Mouse (Mus musculus) forebrain, embryonic 14.5 days (tissue): ENCODE results near the gene Lims1. TPM values are rescaled to one million over a fixed set of nuclear protein-coding genes. Genes with fewer than 3 reads are reported as not detected.
A peak's percentile ranks its signal among the peaks of the same experiment; 100 is the strongest.

ENCODE experiments used
- ATAC-seq: fragments of 200-750 bp; cut with Nextera tagmentation; 2 replicates; pipeline ENCODE4 v1.8.0; 2017; ENCODE audit warnings: mild to moderate bottlenecking, moderate library complexity
- DNase-seq: peaks from one replicate; pipeline ENCODE4 v3.0.0-alpha.2; 2015; ENCODE audit warnings: low spot score
- H3K27ac ChIP-seq: fragments of 300-500 bp; sonication (generic); 2 replicates; pipeline ENCODE4 v1.5.1; 2014; ENCODE audit warnings: low read depth, mild to moderate bottlenecking, control low read depth, low read length, moderate library complexity
- H3K27me3 ChIP-seq: fragments of 300-500 bp; sonication (generic); replicated peaks from 2 replicates; pipeline ENCODE4 v1.6.1; 2014; ENCODE audit warnings: low read length, control low read depth, mixed read lengths; ENCODE audit not compliant: control insufficient read depth, insufficient read depth
- H3K36me3 ChIP-seq: fragments of 300-500 bp; sonication (generic); 2 replicates; pipeline ENCODE4 v1.6.1; 2014; ENCODE audit warnings: low read length, control low read depth; ENCODE audit not compliant: control insufficient read depth, insufficient read depth
- H3K4me1 ChIP-seq: fragments of 300-500 bp; sonication (generic); 2 replicates; pipeline ENCODE4 v1.6.1; 2014; ENCODE audit warnings: antibody characterized with exemption, low read length, control low read depth; ENCODE audit not compliant: control insufficient read depth, insufficient read depth
- H3K4me2 ChIP-seq: fragments of 300-500 bp; sonication (generic); 2 replicates; pipeline ENCODE4 v1.6.1; 2014; ENCODE audit warnings: mild to moderate bottlenecking, control low read depth, low read length
- H3K4me3 ChIP-seq: fragments of 300-500 bp; sonication (generic); 2 replicates; pipeline ENCODE4 v1.5.1; 2014; ENCODE audit warnings: low read depth, low read length, control low read depth
- H3K9ac ChIP-seq: fragments of 300-500 bp; sonication (generic); 2 replicates; pipeline ENCODE4 v1.6.1; 2014; ENCODE audit warnings: mild to moderate bottlenecking, low read length, control low read depth, moderate library complexity
- H3K9me3 ChIP-seq: fragments of 300-500 bp; sonication (generic); replicated peaks from 2 replicates; pipeline ENCODE4 v1.6.1; 2016; ENCODE audit warnings: low read length, control low read depth, mixed read lengths; ENCODE audit not compliant: control insufficient read depth
- WGBS: fragments of 180-500 bp; shearing (Covaris S2); extraction: QIAGEN DNeasy Blood & Tissue Kit; methylation state at CpG from one replicate; pipeline ENCODE4 v1.1.7; 2014; 5-methylcytosine and 5-hydroxymethylcytosine counted together
- polyA plus RNA-seq: library from polyadenylated mRNA; unstranded; fragments of >200 nt; fragmentation: Nextera tagmentation; extraction: Ambion mirVana; gene quantifications from 2 replicates; pipeline ENCODE4 v1.2.1, GENCODE M21; 2014

Lims1 gene
- polyA plus RNA-seq, 1 experiment from 2014 or later, result 68.1 TPM

GRCm38 (mm10) chr10:58383761-58384160, 60.5 kb downstream of the Lims1 start:
- no peak for ATAC-seq
- no peak for DNase-seq
- no peak overlapping the region for H3K9ac ChIP-seq

GRCm38 (mm10) chr10:58385629-58386028, 62.4 kb downstream of the Lims1 start:
- H3K4me2 ChIP-seq, result no peak overlapping the region
- no peak overlapping the region for H3K4me3 ChIP-seq
- peak; percentile 42 for DNase-seq
- no peaks in the 10 kb centered on the region for H3K9me3 ChIP-seq
- no peaks in the 10 kb centered on the region for H3K36me3 ChIP-seq
- H3K27ac ChIP-seq, result no peak overlapping the region
- no peak for ATAC-seq
- no peaks in the 10 kb centered on the region for H3K27me3 ChIP-seq
- 77% methylated on average over 5 of the region's 5 CpGs for WGBS
- no peak overlapping the region for H3K9ac ChIP-seq
- H3K4me1 ChIP-seq, result peaks cover 31% of the 10 kb centered on the region

More at GRCm38 (mm10) chr10:58383761-58384160, 60.5 kb downstream of the Lims1 start:
- 65% methylated on average over 2 of the region's 2 CpGs for WGBS
- H3K9me3 ChIP-seq, result no peaks in the 10 kb centered on the region
- no peak overlapping the region for H3K4me3 ChIP-seq
- H3K27ac ChIP-seq, result peak overlapping the region; percentile 52; the same call in 1 of the 2 replicates
- peaks cover 31% of the 10 kb centered on the region for H3K4me1 ChIP-seq
- no peaks in the 10 kb centered on the region for H3K27me3 ChIP-seq
- no peaks in the 10 kb centered on the region for H3K36me3 ChIP-seq
- H3K4me2 ChIP-seq, result no peak overlapping the region

GRCm38 (mm10) chr10:58386997-58387396, 63.7 kb downstream of the Lims1 start:
- H3K9me3 ChIP-seq, result no peaks in the 10 kb centered on the region
- H3K27ac ChIP-seq, result no peak overlapping the region
- H3K4me2 ChIP-seq, result no peak overlapping the region
- H3K9ac ChIP-seq, result no peak overlapping the region
- DNase-seq, result no peak
- 94% methylated on average over 3 of the region's 3 CpGs for WGBS
- peaks cover 31% of the 10 kb centered on the region for H3K4me1 ChIP-seq
- no peaks in the 10 kb centered on the region for H3K27me3 ChIP-seq
- no peaks in the 10 kb centered on the region for H3K36me3 ChIP-seq
- no peak overlapping the region for H3K4me3 ChIP-seq
- no peak for ATAC-seq

GRCm38 (mm10) chr10:58388648-58389047, 65.4 kb downstream of the Lims1 start:
- Histone ChIP-seq H3K27me3 (no peaks in the 10 kb centered on the region), H3K4me1 (peaks cover 16% of the 10 kb centered on the region), H3K36me3 (no peaks in the 10 kb centered on the region), H3K9ac (no peak overlapping the region), H3K27ac (no peak overlapping the region), H3K4me2 (no peak overlapping the region), H3K4me3 (no peak overlapping the region), H3K9me3 (no peaks in the 10 kb centered on the region)
- DNase-seq (no peak), ATAC-seq (no peak)
- WGBS, result 89% methylated on average over 3 of the region's 3 CpGs

GRCm38 (mm10) chr10:58389151-58389550, 65.9 kb downstream of the Lims1 start:
- H3K4me1 ChIP-seq, result peaks cover 11% of the 10 kb centered on the region
- 64% methylated on average over 3 of the region's 3 CpGs for WGBS
- DNase-seq, result no peak
- no peak overlapping the region for H3K27ac ChIP-seq
- H3K27me3 ChIP-seq, result no peaks in the 10 kb centered on the region
- H3K4me2 ChIP-seq, result no peak overlapping the region
- H3K9ac ChIP-seq, result no peak overlapping the region
- no peak overlapping the region for H3K4me3 ChIP-seq
- no peak for ATAC-seq
- H3K36me3 ChIP-seq, result no peaks in the 10 kb centered on the region
- H3K9me3 ChIP-seq, result no peaks in the 10 kb centered on the region

- H3K36me3 ChIP-seq, result no peaks in the 10 kb centered on the region
- WGBS, result 92% methylated on average over 4 of the region's 4 CpGs
- DNase-seq (no peak), ATAC-seq (no peak)
- no peaks in the 10 kb centered on the region for H3K9me3 ChIP-seq
- H3K4me3 ChIP-seq, result no peak overlapping the region
- H3K27me3 ChIP-seq, result no peaks in the 10 kb centered on the region
- H3K27ac ChIP-seq, result no peak overlapping the region
- no peaks in the 10 kb centered on the region for H3K4me1 ChIP-seq
- no peak overlapping the region for H3K4me2 ChIP-seq
- H3K9ac ChIP-seq, result no peak overlapping the region
These were observed 69.2 kb downstream of the Lims1 start for GRCm38 (mm10) chr10:58392435-58392834.

- 87% methylated on average over 7 of the region's 7 CpGs for WGBS
- ATAC-seq (no peak), DNase-seq (no peak)
- no peak overlapping the region for H3K27ac ChIP-seq
- H3K4me2 ChIP-seq, result no peak overlapping the region
- H3K4me1 ChIP-seq, result no peaks in the 10 kb centered on the region
- no peaks in the 10 kb centered on the region for H3K27me3 ChIP-seq
- no peak overlapping the region for H3K4me3 ChIP-seq
- no peaks in the 10 kb centered on the region for H3K9me3 ChIP-seq
- no peaks in the 10 kb centered on the region for H3K36me3 ChIP-seq
- no peak overlapping the region for H3K9ac ChIP-seq
These were observed 70.1 kb downstream of the Lims1 start for GRCm38 (mm10) chr10:58393026-58394014.

- Histone ChIP-seq H3K27me3 (no peaks in the 10 kb centered on the region), H3K9ac (no peak overlapping the region), H3K4me3 (no peak overlapping the region), H3K36me3 (peaks cover 2% of the 10 kb centered on the region; the same call in 1 of the 2 replicates), H3K27ac (no peak overlapping the region), H3K4me2 (no peak overlapping the region), H3K9me3 (no peaks in the 10 kb centered on the region), H3K4me1 (no peaks in the 10 kb centered on the region)
- ATAC-seq (no peak), DNase-seq (no peak)
- 84% methylated on average over 10 of the region's 10 CpGs for WGBS
These were observed 70.9 kb downstream of the Lims1 start for GRCm38 (mm10) chr10:58394170-58394569.

GRCm38 (mm10) chr10:58395315-58395714, 72.0 kb downstream of the Lims1 start:
- no peak for DNase-seq

More at GRCm38 (mm10) chr10:58395315-58395714, 72.0 kb downstream of the Lims1 start:
- no peak for ATAC-seq
- no peak overlapping the region for H3K27ac ChIP-seq
- no peak overlapping the region for H3K4me2 ChIP-seq
- H3K4me1 ChIP-seq, result no peaks in the 10 kb centered on the region
- H3K27me3 ChIP-seq, result no peaks in the 10 kb centered on the region
- H3K36me3 ChIP-seq, result peaks cover 7% of the 10 kb centered on the region; the same call in 1 of the 2 replicates
- no peaks in the 10 kb centered on the region for H3K9me3 ChIP-seq
- H3K9ac ChIP-seq, result no peak overlapping the region
- no peak overlapping the region for H3K4me3 ChIP-seq
- 97% methylated on average over 4 of the region's 4 CpGs for WGBS
